Mouse (Mus musculus) gonadal fat pad, adult 2 months (tissue): ENCODE results near the gene Gm10750. TPM values are rescaled to one million over a fixed set of nuclear protein-coding genes. Genes with fewer than 3 reads are reported as not detected.
"Not testable (repeated sequence)": the region's sequence is repeated elsewhere in the genome, so short reads cannot be mapped to it uniquely, and the experiment has no call there.

Source experiments
- DNase-seq: peaks from one replicate; pipeline ENCODE4 v3.0.0-alpha.2; 2012; ENCODE audit warnings: low read depth
- polyA plus RNA-seq: library from polyadenylated mRNA; depleted of rRNA; stranded (reverse); fragments of >200 nt; gene quantifications from 2 replicates; pipeline ENCODE4 v1.2.3, GENCODE M21; 2012; rRNA removed

The Gm10750 gene
- polyA plus RNA-seq, result not detected in 2 replicates

DNA sequence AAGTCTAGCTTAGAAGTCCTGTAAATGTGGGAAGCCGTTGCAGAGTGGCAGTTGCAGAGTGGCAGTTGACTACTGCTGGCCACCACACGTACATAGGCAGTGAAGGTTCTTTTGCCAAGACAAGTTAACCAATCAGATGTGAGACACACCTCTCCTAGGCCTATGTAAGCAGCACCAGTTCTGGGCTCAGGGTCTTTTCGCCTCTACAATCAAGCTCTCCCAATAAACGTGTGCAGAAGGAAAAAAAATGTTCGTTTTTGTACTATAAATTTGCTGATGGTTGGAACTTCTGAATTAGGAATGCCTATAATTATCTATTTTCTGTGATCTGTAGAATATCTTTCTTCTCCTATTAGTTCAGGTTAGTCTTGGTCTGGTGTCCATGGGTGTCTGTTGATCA is at the start of gene Gm10750:
TSS of gene Gm10750 (minus strand) at position 101 of the 400 bp plus-strand sequence.
- not testable (repeated sequence) for DNase-seq

- no peak for DNase-seq
Measured at GRCm38 (mm10) chr2:149004826-149005225, 12.2 kb downstream of the Gm10750 start.

DNA sequence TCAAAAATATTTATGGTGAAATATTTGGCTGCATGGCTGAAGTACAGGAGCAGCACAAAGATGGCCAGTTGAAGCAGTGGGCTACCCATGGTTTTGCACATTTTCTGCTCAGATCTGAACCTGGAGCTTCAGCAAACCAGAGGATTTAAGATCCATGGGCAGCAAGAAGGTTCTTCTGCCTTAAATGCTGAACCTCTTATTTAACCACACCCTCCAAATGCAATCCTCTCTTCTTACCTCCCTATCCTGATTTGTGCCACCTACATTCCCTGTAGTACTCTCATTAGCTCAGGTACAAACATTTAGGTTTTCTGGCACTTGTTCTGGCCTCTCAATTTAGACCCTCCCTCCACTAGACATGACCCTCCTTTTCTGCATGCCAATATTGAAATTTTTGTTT is 13.9 kb downstream of the Gm10750 start, which contains the start of gene Gm1330:
TSS of gene Gm1330 (minus strand) at position 101 of the 400 bp plus-strand sequence.
- no peak for DNase-seq

GRCm38 (mm10) chr2:148995133-148995532 is 21.9 kb downstream of the Gm10750 start:
- DNase-seq, result no peak

Other genes starting within 250 kb of the Gm10750 start
- gene Cst11, start 245.7 kb downstream of the Gm10750 start, polyA plus RNA-seq, result 655 and 970 TPM in 2 replicates
- 0.60 TPM in 1 of 2 replicates, not detected in the other for gene 8030411F24Rik, start 235.2 kb downstream of the Gm10750 start, polyA plus RNA-seq
- gene Cst12, start 227.9 kb downstream of the Gm10750 start, polyA plus RNA-seq, result 188 and 311 TPM in 2 replicates
- 550 and 654 TPM in 2 replicates for gene Cst8, start 218.5 kb downstream of the Gm10750 start, polyA plus RNA-seq
- 0.23 TPM in 1 of 2 replicates, not detected in the other for gene Cst13, start 197.2 kb downstream of the Gm10750 start, polyA plus RNA-seq
- 0.24 TPM in 1 of 2 replicates, not detected in the other for gene Cst9, start 182.1 kb downstream of the Gm10750 start, polyA plus RNA-seq
- gene 9230104L09Rik, start 152.2 kb downstream of the Gm10750 start, polyA plus RNA-seq, result 2,481 and 2,782 TPM in 2 replicates
- gene Cst3, start 141.5 kb downstream of the Gm10750 start, polyA plus RNA-seq, result 1,716 and 1,883 TPM in 2 replicates
- not detected in 2 replicates for gene Gm1330, start 14.0 kb downstream of the Gm10750 start, polyA plus RNA-seq